Mouse (Mus musculus) inflammation-experienced regulatory T-cells, adult 6 months (primary cell): ENCODE data around the gene Frem1. TPM values are rescaled to one million over a fixed set of nuclear protein-coding genes. Genes with fewer than 3 reads are reported as not detected.

ENCODE experiments used
- ATAC-seq: one replicate; pipeline ENCODE4 v1.8.0; 2017
- polyA plus RNA-seq, 3 experiments: library from polyadenylated mRNA; unstranded; fragments of 100-300 nt; shearing (Covaris generic); gene quantifications; one replicate each; pipeline ENCODE4 v1.2.1; 2017

Gene Frem1
- polyA plus RNA-seq = not detected

GRCm38 (mm10) chr4:83051634-83052577 is at the start of gene Frem1:
Gene Frem1, minus strand, starts transcription at chr4:83052339.
- ATAC-seq = no peak

- no peak for ATAC-seq
Measured at GRCm38 (mm10) chr4:83099025-83099424, 46.9 kb upstream of the Frem1 start.

GRCm38 (mm10) chr4:83093941-83094340 is 41.8 kb upstream of the Frem1 start:
- no peak for ATAC-seq

- ATAC-seq = no peak
Measured at GRCm38 (mm10) chr4:83090691-83091448, 38.7 kb upstream of the Frem1 start.

DNA sequence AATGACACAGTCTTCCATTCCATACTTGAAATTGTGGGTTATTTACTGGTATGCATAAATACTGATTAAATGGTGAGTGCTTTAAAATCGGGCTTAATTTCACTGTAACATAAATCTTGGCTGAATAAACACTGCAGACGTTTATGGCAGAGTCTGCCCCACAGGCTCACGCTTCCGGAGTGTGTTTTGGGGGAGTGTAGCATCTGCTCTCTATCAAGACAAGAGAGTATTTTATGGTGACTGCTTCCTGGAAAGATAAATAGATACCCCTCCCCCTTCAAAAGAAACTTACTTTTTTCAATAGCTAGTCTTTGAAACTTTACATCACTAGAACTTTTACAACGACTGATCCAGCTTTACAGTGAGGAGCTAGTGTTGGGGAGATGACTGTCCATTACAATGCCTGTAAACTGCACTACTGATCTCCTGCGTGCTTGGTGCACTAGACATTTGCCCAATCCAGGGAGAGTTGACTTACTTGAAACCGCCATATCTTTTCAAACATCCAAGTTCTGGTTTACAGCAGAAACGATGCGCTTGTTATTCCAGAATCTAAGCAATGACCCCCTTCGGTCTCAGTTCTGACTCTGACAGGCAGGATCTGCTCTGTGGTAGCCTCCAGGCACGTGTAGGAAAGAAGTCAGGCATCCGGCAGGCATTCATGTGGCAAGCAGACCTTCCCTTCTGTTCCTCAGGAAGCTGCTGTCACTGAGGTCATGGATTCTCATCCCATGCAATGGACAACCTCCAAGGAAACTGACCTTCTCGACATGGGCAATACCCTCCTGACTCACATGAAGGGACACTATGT is 28.4 kb upstream of the Frem1 start:
- ATAC-seq = no peak

- ATAC-seq = no peak
Measured at GRCm38 (mm10) chr4:83064191-83064590, 12.1 kb upstream of the Frem1 start.

DNA sequence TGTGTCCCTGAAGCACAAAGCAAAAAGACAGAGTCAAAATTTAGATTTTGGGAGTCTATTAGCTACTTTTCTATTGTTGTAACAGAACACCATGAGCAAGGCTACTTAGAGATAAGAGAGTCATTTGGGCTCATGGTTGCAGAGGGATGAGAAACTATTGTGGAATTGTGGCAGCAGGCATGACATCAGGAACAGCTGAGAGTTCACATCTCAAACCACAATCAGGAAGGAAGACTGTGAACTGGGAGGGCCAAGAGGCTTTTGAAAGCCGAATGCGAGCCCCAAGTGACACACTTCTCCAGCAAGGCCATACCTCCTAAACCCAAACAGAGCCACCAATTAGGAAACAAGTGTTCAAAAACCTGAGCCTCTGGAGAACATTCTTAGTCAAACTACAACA is 9.4 kb upstream of the Frem1 start:
- ATAC-seq = no peak

- no peak for ATAC-seq
Measured at GRCm38 (mm10) chr4:83058617-83059016, 6.5 kb upstream of the Frem1 start.

DNA sequence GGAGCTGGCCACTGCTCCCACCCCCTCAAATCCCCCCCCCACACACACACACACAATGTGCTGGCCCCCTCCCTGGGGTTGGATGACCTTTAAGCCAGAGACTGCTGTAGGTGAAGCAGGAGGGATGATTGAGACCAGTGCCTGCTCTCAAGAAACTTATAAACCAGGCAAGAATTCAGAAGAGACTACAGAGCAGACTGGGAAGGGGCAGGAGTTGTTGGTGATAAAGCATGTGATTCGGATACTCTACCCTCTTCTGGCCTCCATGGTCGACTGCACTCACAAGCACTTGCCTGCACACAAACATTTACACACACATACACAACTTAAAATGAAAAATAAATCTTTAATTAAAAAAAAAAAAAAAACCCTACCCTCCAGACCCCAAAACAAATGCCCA is 6.0 kb upstream of the Frem1 start:
- no peak for ATAC-seq

- no peak for ATAC-seq
Measured at GRCm38 (mm10) chr4:83056496-83056895, 4.4 kb upstream of the Frem1 start.

- ATAC-seq = no peak
Measured at GRCm38 (mm10) chr4:83055444-83055843, 3.3 kb upstream of the Frem1 start.

- ATAC-seq = no peak
Measured at GRCm38 (mm10) chr4:83053206-83053605, 1.1 kb upstream of the Frem1 start.

DNA sequence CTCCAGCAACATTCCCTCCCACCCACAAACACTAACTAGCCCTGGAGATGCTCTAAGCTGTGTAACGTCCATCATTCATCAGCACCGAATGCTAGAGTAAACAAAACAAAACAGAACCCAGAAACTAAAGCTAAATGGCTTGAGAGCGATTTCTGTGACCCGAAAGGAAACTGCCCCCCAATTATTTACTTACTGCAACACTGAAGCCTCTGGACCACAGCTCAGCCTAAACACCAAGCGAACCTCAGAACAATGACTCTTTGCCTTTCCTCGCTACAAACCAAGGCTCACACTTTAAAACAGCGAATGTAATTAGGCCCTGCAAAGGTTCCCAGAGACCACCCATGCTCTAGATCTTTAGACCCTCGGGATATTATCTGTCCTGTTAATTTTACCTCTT is 963 bp downstream of the Frem1 start:
- no peak for ATAC-seq

DNA sequence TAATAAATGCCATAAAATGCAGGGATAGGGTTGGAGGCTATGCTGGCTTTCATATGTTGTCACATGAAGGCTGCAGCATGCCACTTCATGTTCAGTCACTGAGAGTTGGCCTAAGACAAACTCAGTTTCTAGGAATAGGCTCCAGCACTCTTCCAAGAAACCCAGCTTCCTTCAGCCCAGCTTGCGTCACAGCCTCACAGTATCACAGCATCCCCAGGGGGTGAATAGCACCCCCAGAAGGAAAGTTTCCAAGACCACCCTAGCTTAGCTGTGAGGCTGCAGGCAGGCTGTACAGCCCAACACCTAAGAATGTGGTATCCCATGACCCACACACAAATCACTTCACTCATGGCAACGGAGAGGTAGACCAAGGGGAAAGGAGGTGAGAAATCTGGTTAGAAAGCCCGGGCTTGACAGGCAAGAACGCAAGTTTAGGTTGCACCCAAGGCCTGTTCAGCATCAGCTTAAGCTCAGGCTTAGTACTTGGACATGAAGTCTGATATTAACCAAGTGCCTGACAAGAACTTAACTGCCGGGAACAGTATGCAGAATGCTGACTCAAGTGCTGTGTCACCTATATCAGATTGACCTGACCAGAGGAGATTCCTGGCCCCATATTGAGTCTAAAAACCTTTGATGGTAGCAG is 1.9 kb downstream of the Frem1 start:
- no peak for ATAC-seq

DNA sequence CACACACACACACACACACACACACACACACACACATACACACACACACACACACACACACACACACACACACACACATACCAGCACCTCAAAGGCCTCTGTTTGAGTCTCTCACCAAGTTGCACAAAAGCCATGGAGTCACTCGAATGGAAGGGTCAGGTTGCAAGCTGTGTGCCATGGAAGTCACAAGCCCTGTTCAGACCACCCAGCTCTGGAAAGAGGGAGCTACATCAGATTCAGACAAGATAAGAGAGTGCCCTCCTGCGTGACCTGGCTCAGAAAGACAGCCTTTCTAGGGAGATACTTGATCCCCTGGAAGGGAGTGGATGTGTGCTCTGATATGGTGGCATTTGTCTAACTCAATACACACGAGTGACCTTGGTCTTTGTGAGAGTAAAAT is 2.9 kb downstream of the Frem1 start:
- ATAC-seq = no peak

- no peak for ATAC-seq
Measured at GRCm38 (mm10) chr4:83048561-83048960, 3.6 kb downstream of the Frem1 start.

GRCm38 (mm10) chr4:83046806-83047205 is 5.3 kb downstream of the Frem1 start:
- ATAC-seq = no peak

GRCm38 (mm10) chr4:83046069-83046468 is 6.1 kb downstream of the Frem1 start:
- no peak for ATAC-seq

DNA sequence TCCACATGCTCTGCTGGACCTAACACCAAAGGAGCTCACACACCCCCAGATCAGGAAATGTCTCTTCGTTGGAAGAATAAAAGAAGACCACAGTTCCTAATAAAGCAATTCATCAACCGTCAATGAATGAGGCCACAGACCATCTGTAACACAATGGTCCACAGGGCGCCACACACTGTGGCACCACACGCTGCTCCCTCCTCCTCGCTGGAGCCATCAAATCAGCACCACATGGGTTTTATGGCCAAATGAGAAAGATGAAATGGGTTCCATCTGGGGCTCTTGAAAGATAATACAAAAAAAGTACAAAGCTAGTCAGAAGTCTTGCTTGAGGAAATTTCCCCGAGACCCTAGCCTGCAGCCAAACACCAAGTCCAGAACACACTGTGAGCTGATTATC is 6.9 kb downstream of the Frem1 start:
- ATAC-seq = no peak

DNA sequence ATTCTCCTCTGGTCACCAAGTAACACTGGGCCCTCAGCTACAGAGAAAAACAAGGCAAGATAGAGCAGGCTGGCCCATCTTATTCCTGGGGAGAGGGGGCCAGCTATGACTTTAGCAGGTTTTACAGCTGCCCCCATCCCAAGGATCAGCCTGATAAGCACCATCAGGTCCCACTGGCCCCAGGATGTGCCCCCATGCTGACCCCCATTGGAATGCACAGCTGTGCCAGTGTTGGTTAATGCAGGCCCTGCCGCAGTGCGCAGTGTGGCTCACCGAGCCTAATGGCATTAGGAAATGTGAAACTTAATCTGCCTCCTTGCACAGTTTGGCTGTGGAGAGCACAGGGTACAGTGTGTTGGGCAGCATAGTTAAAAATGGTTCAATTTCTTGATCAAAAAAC is 11.4 kb downstream of the Frem1 start:
- ATAC-seq = no peak

DNA sequence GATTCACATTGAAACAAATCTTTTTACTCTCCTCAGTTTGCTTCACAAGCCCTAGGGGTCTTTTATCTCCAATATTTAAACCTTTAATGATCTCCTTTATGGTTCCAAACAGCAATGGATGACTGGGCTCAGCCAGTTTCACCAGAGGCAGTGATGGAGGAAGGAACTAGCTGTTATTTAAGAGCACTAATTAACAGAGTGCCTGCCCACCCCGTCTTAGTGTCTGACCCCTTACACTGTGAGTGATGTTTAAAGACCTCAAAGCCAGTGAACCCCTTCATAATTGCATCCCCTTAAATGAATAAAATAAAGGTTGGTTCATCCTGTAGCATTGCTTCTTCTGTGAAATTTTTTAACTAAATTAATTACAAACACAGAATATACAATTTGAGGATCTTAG is 19.4 kb downstream of the Frem1 start:
- ATAC-seq = no peak

- no peak for ATAC-seq
Measured at GRCm38 (mm10) chr4:83031591-83031990, 20.5 kb downstream of the Frem1 start.
